Mouse (Mus musculus) G1E (cell line): Measurements from ENCODE around the gene Prss29. TPM values are rescaled to one million over a fixed set of nuclear protein-coding genes. Genes with fewer than 3 reads are reported as not detected.

Experiments used
- ATAC-seq: 2 replicates; pipeline ENCODE4 v1.8.0; 2016; ENCODE audit warnings: mild to moderate bottlenecking; ENCODE audit not compliant: insufficient number of reproducible peaks, poor library complexity, low FRiP score, severe bottlenecking; ENCODE audit errors: extremely low read depth
- DNase-seq: peaks from one replicate; pipeline ENCODE4 v3.0.0; 2012; ENCODE audit warnings: low spot score
- H3K27me3 ChIP-seq: 2 replicates; pipeline ENCODE4 v1.6.1; 2012; ENCODE audit warnings: mild to moderate bottlenecking, low read length, inconsistent platforms; ENCODE audit not compliant: insufficient read depth
- H3K36me3 ChIP-seq: replicated peaks from 2 replicates; pipeline ENCODE3; 2012; ENCODE audit warnings: mild to moderate bottlenecking, inconsistent platforms
- H3K4me1 ChIP-seq: 2 replicates; pipeline ENCODE4 v1.6.1; 2012; ENCODE audit warnings: low read depth, low read length, inconsistent platforms, mixed read lengths; ENCODE audit not compliant: insufficient read depth
- H3K4me3 ChIP-seq: 2 replicates; pipeline ENCODE4 v1.5.1; 2012; ENCODE audit warnings: low read depth, mild to moderate bottlenecking, inconsistent platforms, low read length, moderate library complexity, mixed read lengths
- H3K9me3 ChIP-seq: replicated peaks from 2 replicates; pipeline ENCODE4 v1.6.1; 2012; ENCODE audit warnings: inconsistent platforms
- CTCF ChIP-seq: IDR thresholded peaks from 2 replicates; pipeline ENCODE4 v1.5.1; 2012; ENCODE audit warnings: low read depth, low read length, inconsistent platforms, mixed read lengths
- GATA1 ChIP-seq: IDR thresholded peaks from 2 replicates; pipeline ENCODE4 v1.6.1; 2012; ENCODE audit warnings: borderline replicate concordance, low read length, inconsistent platforms, mixed read lengths
- GATA2 ChIP-seq: IDR thresholded peaks from 2 replicates; pipeline ENCODE4 v1.6.1; 2012; ENCODE audit warnings: low read depth, low read length, inconsistent platforms, borderline replicate concordance
- POLR2AphosphoS5 ChIP-seq: IDR thresholded peaks from 2 replicates; pipeline ENCODE4 v1.6.1; 2012; ENCODE audit warnings: low read depth, low read length, inconsistent platforms; ENCODE audit not compliant: insufficient replicate concordance
- TAL1 ChIP-seq: conservative IDR thresholded peaks from 2 replicates; pipeline ENCODE4 v1.6.1; 2012; ENCODE audit warnings: low read depth, low read length, inconsistent platforms, mixed read lengths
- polyA plus RNA-seq: library from polyadenylated mRNA; stranded (reverse); fragments of >175 nt; gene quantifications from 2 replicates; pipeline ENCODE4 v1.2.3, GENCODE M21; 2012
- total RNA-seq, 2 experiments: library from RNA; stranded (forward) in 1 of 2; stranded (reverse) in 1 of 2; fragments of 200-1000 nt in 1 of 2; fragments of >200 nt in 1 of 2; fragmentation: Nextera tagmentation in 1 of 2; gene quantifications; 2 replicates each; pipeline ENCODE4 v1.2.3; 2014 to 2017

Gene Prss29
- total RNA-seq (2014; fragmentation: Nextera tagmentation): not detected in 2 replicates
- total RNA-seq (2017): not detected in 2 replicates
- polyA plus RNA-seq: not detected in 2 replicates

- ATAC-seq (no peak), DNase-seq (no peak)
- no peaks in the 10 kb centered on the region for H3K9me3 ChIP-seq
- no peaks in the 10 kb centered on the region for H3K36me3 ChIP-seq
- peaks cover 25% of the 10 kb centered on the region for H3K4me1 ChIP-seq
- no peak for TF ChIP-seq GATA2
- TF ChIP-seq POLR2AphosphoS5: no peak
- no peak for TF ChIP-seq TAL1
- TF ChIP-seq GATA1: no peak
- TF ChIP-seq CTCF: no peak
- peaks cover 44% of the 10 kb centered on the region for H3K27me3 ChIP-seq
- no peak within 1 kb of the TSS for H3K4me3 ChIP-seq
Measured at GRCm38 (mm10) chr17:25318354-25318753, at the start of gene Prss29. TSS of gene Prss29 (plus strand) at chr17:25318654.

GRCm38 (mm10) chr17:25270795-25271335 lies 47.6 kb upstream of the Prss29 start:
- Histone ChIP-seq H3K4me1 (peaks cover 59% of the 10 kb centered on the region), H3K4me3 (peak overlapping the region; percentile 20; the same call in 1 of the 2 replicates), H3K9me3 (no peaks in the 10 kb centered on the region), H3K27me3 (no peaks in the 10 kb centered on the region), H3K36me3 (peaks cover 65% of the 10 kb centered on the region)
- no peak for ATAC-seq
- no peak for DNase-seq
- no peak for TF ChIP-seq GATA1
- no peak for TF ChIP-seq GATA2
- TF ChIP-seq TAL1: no peak
- no peak for TF ChIP-seq CTCF
- TF ChIP-seq POLR2AphosphoS5: no peak

- peaks cover 55% of the 10 kb centered on the region for H3K4me1 ChIP-seq
- peak; percentile 50 for DNase-seq
- no peak for ATAC-seq
- H3K36me3 ChIP-seq: peaks cover 50% of the 10 kb centered on the region
- H3K9me3 ChIP-seq: no peaks in the 10 kb centered on the region
- TF ChIP-seq POLR2AphosphoS5: no peak
- TF ChIP-seq GATA1: no peak
- TF ChIP-seq CTCF: no peak
- TF ChIP-seq TAL1: no peak
- TF ChIP-seq GATA2: no peak
- H3K27me3 ChIP-seq: no peaks in the 10 kb centered on the region
- peak overlapping the region; percentile 94 for H3K4me3 ChIP-seq
Measured at GRCm38 (mm10) chr17:25272326-25272725, 46.1 kb upstream of the Prss29 start.

- TF ChIP-seq GATA1 (no peak), GATA2 (no peak), POLR2AphosphoS5 (no peak), TAL1 (no peak), CTCF (no peak)
- Histone ChIP-seq H3K9me3 (no peaks in the 10 kb centered on the region), H3K4me3 (peak overlapping the region; percentile 94), H3K4me1 (peaks cover 48% of the 10 kb centered on the region), H3K36me3 (peaks cover 42% of the 10 kb centered on the region), H3K27me3 (no peaks in the 10 kb centered on the region)
- peak; percentile 69 for DNase-seq
- ATAC-seq: 0 out of 2 replicates have a peak, but pooled peaks have one; percentile 7
Measured at GRCm38 (mm10) chr17:25272951-25273705, 45.3 kb upstream of the Prss29 start.

GRCm38 (mm10) chr17:25273706-25274501 lies 44.5 kb upstream of the Prss29 start:
- no peaks in the 10 kb centered on the region for H3K27me3 ChIP-seq
- H3K9me3 ChIP-seq: no peaks in the 10 kb centered on the region
- peaks cover 41% of the 10 kb centered on the region for H3K4me1 ChIP-seq
- TF ChIP-seq GATA2 (no peak), POLR2AphosphoS5 (no peak), TAL1 (no peak), GATA1 (no peak), CTCF (peak; percentile 14; the same call in 1 of the 2 replicates)
- peak overlapping the region; percentile 94 for H3K4me3 ChIP-seq
- peaks cover 35% of the 10 kb centered on the region for H3K36me3 ChIP-seq
- DNase-seq (peak; percentile 95), ATAC-seq (peak; percentile 62)
